Mouse (Mus musculus) midbrain, embryonic 14.5 days (tissue): ENCODE data around the gene Ppp1r3e. TPM values are rescaled to one million over a fixed set of nuclear protein-coding genes. Genes with fewer than 3 reads are reported as not detected.

Experiments
- ATAC-seq: fragments of 200-750 bp; cut with Nextera tagmentation; 2 replicates; pipeline ENCODE4 v1.8.0; 2017; ENCODE audit warnings: moderate number of reproducible peaks, moderate library complexity; ENCODE audit not compliant: low FRiP score, low TSS enrichment
- DNase-seq: peaks from one replicate; pipeline ENCODE4 v3.0.0-alpha.2; 2015
- H3K27ac ChIP-seq: fragments of 300-500 bp; sonication (generic); replicated peaks from 2 replicates; pipeline ENCODE4 v1.5.1; 2014; ENCODE audit warnings: mild to moderate bottlenecking, low read depth, low read length, moderate library complexity
- H3K27me3 ChIP-seq: fragments of 300-500 bp; sonication (generic); 2 replicates; pipeline ENCODE4 v1.6.1; 2014; ENCODE audit warnings: low read length, control low read depth, mixed read lengths; ENCODE audit not compliant: control insufficient read depth, insufficient read depth
- H3K36me3 ChIP-seq: fragments of 300-500 bp; sonication (generic); 2 replicates; pipeline ENCODE4 v1.6.1; 2014; ENCODE audit warnings: low read length, control low read depth; ENCODE audit not compliant: control insufficient read depth, insufficient read depth
- H3K4me1 ChIP-seq: fragments of 300-500 bp; sonication (generic); 2 replicates; pipeline ENCODE4 v1.6.1; 2014; ENCODE audit warnings: mild to moderate bottlenecking, antibody characterized with exemption, low read length, control low read depth; ENCODE audit not compliant: control insufficient read depth, insufficient read depth
- H3K4me2 ChIP-seq: fragments of 300-500 bp; sonication (generic); 2 replicates; pipeline ENCODE4 v1.6.1; 2014; ENCODE audit warnings: mild to moderate bottlenecking, low read length, moderate library complexity
- H3K4me3 ChIP-seq: fragments of 300-500 bp; sonication (generic); replicated peaks from 2 replicates; pipeline ENCODE4 v1.5.1; 2014; ENCODE audit warnings: low read depth, low read length
- H3K9ac ChIP-seq: fragments of 300-500 bp; sonication (generic); replicated peaks from 2 replicates; pipeline ENCODE4 v1.6.1; 2014; ENCODE audit warnings: mild to moderate bottlenecking, low read length, moderate library complexity
- H3K9me3 ChIP-seq: fragments of 300-500 bp; sonication (generic); 2 replicates; pipeline ENCODE4 v1.6.1; 2016; ENCODE audit warnings: low read length, control low read depth, mixed read lengths; ENCODE audit not compliant: control insufficient read depth
- WGBS: fragments of 180-500 bp; shearing (Covaris S2); extraction: QIAGEN DNeasy Blood & Tissue Kit; methylation state at CpG from one replicate; pipeline ENCODE4 v1.1.7; 2014; 5-methylcytosine and 5-hydroxymethylcytosine counted together
- polyA plus RNA-seq: library from polyadenylated mRNA; unstranded; fragments of >200 nt; fragmentation: Nextera tagmentation; extraction: Ambion mirVana; gene quantifications from 2 replicates; pipeline ENCODE4 v1.2.1, GENCODE M21; 2014

Gene Ppp1r3e
- polyA plus RNA-seq, 1 experiment from 2014 or later = 2.1 TPM

GRCm38 (mm10) chr14:54866936-54867335 lies 10.4 kb downstream of the Ppp1r3e start:
- ATAC-seq (no peak), DNase-seq (no peak)
- no peaks in the 10 kb centered on the region for H3K36me3 ChIP-seq
- no peak overlapping the region for H3K4me2 ChIP-seq
- H3K27ac ChIP-seq = no peak overlapping the region
- 51% methylated on average over 5 of the region's 5 CpGs for WGBS
- no peaks in the 10 kb centered on the region for H3K27me3 ChIP-seq
- no peak overlapping the region for H3K4me3 ChIP-seq
- no peak overlapping the region for H3K9ac ChIP-seq
- peaks cover 4% of the 10 kb centered on the region for H3K4me1 ChIP-seq
- no peaks in the 10 kb centered on the region for H3K9me3 ChIP-seq

- Histone ChIP-seq H3K4me3 (no peak overlapping the region), H3K4me1 (peaks cover 4% of the 10 kb centered on the region), H3K9me3 (no peaks in the 10 kb centered on the region), H3K27me3 (no peaks in the 10 kb centered on the region), H3K27ac (no peak overlapping the region), H3K4me2 (no peak overlapping the region), H3K36me3 (no peaks in the 10 kb centered on the region), H3K9ac (no peak overlapping the region)
- no peak for ATAC-seq
- no peak for DNase-seq
- 73% methylated on average over 3 of the region's 3 CpGs for WGBS
These were observed 11.1 kb downstream of the Ppp1r3e start for GRCm38 (mm10) chr14:54866268-54866667.

GRCm38 (mm10) chr14:54865626-54866025 lies 11.7 kb downstream of the Ppp1r3e start:
- no peak for ATAC-seq
- WGBS = 90% methylated on average over 5 of the region's 5 CpGs

GRCm38 (mm10) chr14:54864313-54865036 lies 12.9 kb downstream of the Ppp1r3e start:
- no peaks in the 10 kb centered on the region for H3K9me3 ChIP-seq
- no peaks in the 10 kb centered on the region for H3K36me3 ChIP-seq
- DNase-seq (no peak), ATAC-seq (peak; percentile 18; the same call in 1 of the 2 replicates)
- 17% methylated on average over 21 of the region's 21 CpGs for WGBS
- peak overlapping the region; percentile 85 for H3K4me2 ChIP-seq
- H3K27me3 ChIP-seq = no peaks in the 10 kb centered on the region
- H3K27ac ChIP-seq = peak overlapping the region; percentile 76
- H3K4me3 ChIP-seq = peak overlapping the region; percentile 96
- peaks cover 4% of the 10 kb centered on the region for H3K4me1 ChIP-seq
- H3K9ac ChIP-seq = peak overlapping the region; percentile 92

More at GRCm38 (mm10) chr14:54865626-54866025, 11.7 kb downstream of the Ppp1r3e start:
- Histone ChIP-seq H3K27ac (no peak overlapping the region), H3K4me2 (no peak overlapping the region), H3K4me1 (peaks cover 4% of the 10 kb centered on the region), H3K36me3 (no peaks in the 10 kb centered on the region), H3K4me3 (no peak overlapping the region), H3K9ac (no peak overlapping the region), H3K9me3 (no peaks in the 10 kb centered on the region), H3K27me3 (no peaks in the 10 kb centered on the region)
- no peak for DNase-seq

GRCm38 (mm10) chr14:54863501-54864312 lies 13.6 kb downstream of the Ppp1r3e start:
- H3K27ac ChIP-seq = peak overlapping the region; percentile 76
- DNase-seq (peak; percentile 96), ATAC-seq (peak; percentile 100)
- peak overlapping the region; percentile 96 for H3K4me3 ChIP-seq
- H3K9ac ChIP-seq = peak overlapping the region; percentile 92
- peaks cover 4% of the 10 kb centered on the region for H3K4me1 ChIP-seq
- H3K36me3 ChIP-seq = no peaks in the 10 kb centered on the region
- H3K27me3 ChIP-seq = no peaks in the 10 kb centered on the region
- no peaks in the 10 kb centered on the region for H3K9me3 ChIP-seq
- peak overlapping the region; percentile 85 for H3K4me2 ChIP-seq
- under 1% methylated on average over 56 of the region's 56 CpGs for WGBS

- Histone ChIP-seq H3K36me3 (peaks cover 15% of the 10 kb centered on the region; the same call in 1 of the 2 replicates), H3K27me3 (no peaks in the 10 kb centered on the region), H3K4me1 (peaks cover 4% of the 10 kb centered on the region), H3K4me2 (no peak overlapping the region), H3K27ac (no peak overlapping the region), H3K9ac (no peak overlapping the region), H3K9me3 (no peaks in the 10 kb centered on the region), H3K4me3 (no peak overlapping the region)
- DNase-seq (peak; percentile 79), ATAC-seq (no peak)
- 39% methylated on average over 2 of the region's 2 CpGs for WGBS
These were observed 16.8 kb downstream of the Ppp1r3e start for GRCm38 (mm10) chr14:54860511-54860910.

GRCm38 (mm10) chr14:54857891-54858290 lies 19.5 kb downstream of the Ppp1r3e start:
- Histone ChIP-seq H3K27ac (no peak overlapping the region), H3K27me3 (no peaks in the 10 kb centered on the region), H3K4me2 (no peak overlapping the region), H3K4me3 (no peak overlapping the region), H3K4me1 (no peaks in the 10 kb centered on the region), H3K9ac (no peak overlapping the region), H3K36me3 (peaks cover 22% of the 10 kb centered on the region; the same call in 1 of the 2 replicates), H3K9me3 (no peaks in the 10 kb centered on the region)
- ATAC-seq (no peak), DNase-seq (no peak)
- WGBS = 89% methylated on average over 9 of the region's 9 CpGs

GRCm38 (mm10) chr14:54856703-54857102 lies 20.6 kb downstream of the Ppp1r3e start:
- DNase-seq (no peak), ATAC-seq (no peak)
- no peak overlapping the region for H3K4me2 ChIP-seq
- H3K36me3 ChIP-seq = peaks cover 22% of the 10 kb centered on the region; the same call in 1 of the 2 replicates
- 91% methylated on average over 7 of the region's 7 CpGs for WGBS
- H3K4me1 ChIP-seq = no peaks in the 10 kb centered on the region
- no peaks in the 10 kb centered on the region for H3K27me3 ChIP-seq
- H3K9ac ChIP-seq = no peak overlapping the region
- no peak overlapping the region for H3K27ac ChIP-seq
- no peaks in the 10 kb centered on the region for H3K9me3 ChIP-seq
- no peak overlapping the region for H3K4me3 ChIP-seq
